Mouse (Mus musculus) midbrain, postnatal 0 days (tissue): ENCODE data around the gene Wscd2. TPM values are rescaled to one million over a fixed set of nuclear protein-coding genes. Genes with fewer than 3 reads are reported as not detected.

Source experiments
- ATAC-seq: fragments of 200-750 bp; cut with Nextera tagmentation; 2 replicates; pipeline ENCODE4 v1.8.0; 2017; ENCODE audit warnings: moderate number of reproducible peaks, mild to moderate bottlenecking, moderate TSS enrichment, moderate library complexity; ENCODE audit not compliant: low FRiP score
- DNase-seq: peaks from one replicate; pipeline ENCODE4 v3.0.0-alpha.2; 2015; ENCODE audit warnings: low spot score
- H3K27ac ChIP-seq: fragments of 300-500 bp; sonication (generic); 2 replicates; pipeline ENCODE4 v1.5.1; 2014; ENCODE audit warnings: low read depth, mild to moderate bottlenecking, low read length, mixed read lengths
- H3K27me3 ChIP-seq: fragments of 300-500 bp; sonication (generic); 2 replicates; pipeline ENCODE4 v1.6.1; 2014; ENCODE audit warnings: low read length, control low read depth, mixed read lengths; ENCODE audit not compliant: insufficient read depth
- H3K36me3 ChIP-seq: fragments of 300-500 bp; sonication (generic); 2 replicates; pipeline ENCODE4 v1.6.1; 2014; ENCODE audit warnings: low read length, control low read depth, mixed read lengths; ENCODE audit not compliant: insufficient read depth
- H3K4me1 ChIP-seq: fragments of 300-500 bp; sonication (generic); 2 replicates; pipeline ENCODE4 v1.6.1; 2014; ENCODE audit warnings: mild to moderate bottlenecking, control low read depth, antibody characterized with exemption, low read length, mixed read lengths; ENCODE audit not compliant: insufficient read depth
- H3K4me2 ChIP-seq: fragments of 300-500 bp; sonication (generic); 2 replicates; pipeline ENCODE4 v1.6.1; 2014; ENCODE audit warnings: low read depth, mild to moderate bottlenecking, low read length, mixed read lengths; ENCODE audit not compliant: poor library complexity, severe bottlenecking
- H3K4me3 ChIP-seq: fragments of 300-500 bp; sonication (generic); 2 replicates; pipeline ENCODE4 v1.5.1; 2014; ENCODE audit warnings: low read depth, mild to moderate bottlenecking, low read length, moderate library complexity
- H3K9ac ChIP-seq: fragments of 300-500 bp; sonication (generic); replicated peaks from 2 replicates; pipeline ENCODE4 v1.6.1; 2014; ENCODE audit warnings: mild to moderate bottlenecking, low read length, moderate library complexity, mixed read lengths; ENCODE audit not compliant: poor library complexity, severe bottlenecking
- H3K9me3 ChIP-seq: fragments of 300-500 bp; sonication (generic); 2 replicates; pipeline ENCODE4 v1.6.1; 2016; ENCODE audit warnings: low read length, control low read depth
- CTCF ChIP-seq: IDR thresholded peaks from 2 replicates; pipeline ENCODE4 v1.5.1; 2016; ENCODE audit warnings: antibody characterized with exemption, mild to moderate bottlenecking
- WGBS: fragments of 180-500 bp; shearing (Covaris S2); extraction: QIAGEN DNeasy Blood & Tissue Kit; methylation state at CpG from one replicate; pipeline ENCODE4 v1.1.7; 2014; 5-methylcytosine and 5-hydroxymethylcytosine counted together
- polyA plus RNA-seq: library from polyadenylated mRNA; unstranded; fragments of >200 nt; fragmentation: Nextera tagmentation; extraction: Ambion mirVana; gene quantifications from 2 replicates; pipeline ENCODE4 v1.2.1, GENCODE M21; 2015
- total RNA-seq: library from RNA; depleted of rRNA; stranded (reverse); fragments of >200 nt; gene quantifications from 2 replicates; pipeline ENCODE4 v1.2.3, GENCODE M21; 2014

Wscd2 gene
- total and polyA plus RNA-seq, 2 experiments from 2014 or later = 13.2 to 28.8 TPM

GRCm38 (mm10) chr5:113590010-113590640 is 100.0 kb downstream of the Wscd2 start:
- Histone ChIP-seq H3K4me2 (no peak overlapping the region), H3K9me3 (no peaks in the 10 kb centered on the region), H3K36me3 (peaks cover 4% of the 10 kb centered on the region; the same call in 1 of the 2 replicates), H3K27ac (no peak overlapping the region), H3K27me3 (no peaks in the 10 kb centered on the region), H3K9ac (no peak overlapping the region), H3K4me3 (no peak overlapping the region), H3K4me1 (peaks cover 23% of the 10 kb centered on the region)
- DNase-seq (no peak), ATAC-seq (no peak)
- no peak for TF ChIP-seq CTCF
- WGBS = 76% methylated on average over 5 of the region's 5 CpGs

- H3K9ac ChIP-seq = no peak overlapping the region
- no peak for TF ChIP-seq CTCF
- WGBS = 0% methylated on average over 2 of the region's 3 CpGs
These were observed 101.0 kb downstream of the Wscd2 start for GRCm38 (mm10) chr5:113591166-113591565.

GRCm38 (mm10) chr5:113591751-113592230 is 101.7 kb downstream of the Wscd2 start:
- TF ChIP-seq CTCF = no peak
- 0% methylated on average over 6 of the region's 6 CpGs for WGBS
- Histone ChIP-seq H3K4me2 (no peak overlapping the region), H3K9me3 (no peaks in the 10 kb centered on the region), H3K4me3 (no peak overlapping the region), H3K36me3 (peaks cover 4% of the 10 kb centered on the region; the same call in 1 of the 2 replicates), H3K4me1 (peaks cover 23% of the 10 kb centered on the region), H3K9ac (no peak overlapping the region), H3K27ac (peak overlapping the region; percentile 85), H3K27me3 (no peaks in the 10 kb centered on the region)
- DNase-seq (peak; percentile 91), ATAC-seq (peak; percentile 91)

More at GRCm38 (mm10) chr5:113591166-113591565, 101.0 kb downstream of the Wscd2 start:
- Histone ChIP-seq H3K9me3 (no peaks in the 10 kb centered on the region), H3K4me2 (no peak overlapping the region), H3K27ac (peak overlapping the region; percentile 85), H3K4me1 (peaks cover 23% of the 10 kb centered on the region), H3K4me3 (no peak overlapping the region), H3K27me3 (no peaks in the 10 kb centered on the region), H3K36me3 (peaks cover 4% of the 10 kb centered on the region; the same call in 1 of the 2 replicates)
- ATAC-seq = peak; percentile 11; the same call in 1 of the 2 replicates
- no peak for DNase-seq

- Histone ChIP-seq H3K4me3 (no peak overlapping the region), H3K4me2 (no peak overlapping the region), H3K27me3 (no peaks in the 10 kb centered on the region), H3K9me3 (no peaks in the 10 kb centered on the region), H3K36me3 (no peaks in the 10 kb centered on the region), H3K27ac (peak overlapping the region; percentile 52), H3K4me1 (peaks cover 23% of the 10 kb centered on the region), H3K9ac (no peak overlapping the region)
- 84% methylated on average over 6 of the region's 6 CpGs for WGBS
- no peak for TF ChIP-seq CTCF
- ATAC-seq (no peak), DNase-seq (no peak)
These were observed 104.0 kb downstream of the Wscd2 start for GRCm38 (mm10) chr5:113593911-113594705.

- no peaks in the 10 kb centered on the region for H3K27me3 ChIP-seq
- H3K4me1 ChIP-seq = peaks cover 19% of the 10 kb centered on the region
These were observed 106.1 kb downstream of the Wscd2 start for GRCm38 (mm10) chr5:113596252-113596651.

More at GRCm38 (mm10) chr5:113596252-113596651, 106.1 kb downstream of the Wscd2 start:
- Histone ChIP-seq H3K9ac (no peak overlapping the region), H3K9me3 (no peaks in the 10 kb centered on the region), H3K4me2 (no peak overlapping the region), H3K36me3 (no peaks in the 10 kb centered on the region), H3K27ac (no peak overlapping the region), H3K4me3 (no peak overlapping the region)
- DNase-seq = no peak
- no peak for TF ChIP-seq CTCF
- no peak for ATAC-seq
- WGBS = 84% methylated on average over 9 of the region's 9 CpGs
